Mouse (Mus musculus) heart, embryonic 11.5 days (tissue): Measurements from ENCODE around the gene Rnft1. TPM values are rescaled to one million over a fixed set of nuclear protein-coding genes. Genes with fewer than 3 reads are reported as not detected.
A peak's percentile ranks its signal among the peaks of the same experiment; 100 is the strongest.

Experiments
- ATAC-seq: fragments of 200-750 bp; cut with Nextera tagmentation; replicated peaks from 2 replicates; pipeline ENCODE4 v1.8.0; 2017; ENCODE audit warnings: moderate library complexity; ENCODE audit not compliant: insufficient number of reproducible peaks, low FRiP score, low TSS enrichment
- H3K27ac ChIP-seq: fragments of 300-500 bp; sonication (generic); 2 replicates; pipeline ENCODE4 v1.5.1; 2014; ENCODE audit warnings: mild to moderate bottlenecking, low read depth, low read length
- H3K27me3 ChIP-seq: fragments of 300-500 bp; sonication (generic); 2 replicates; pipeline ENCODE4 v1.6.1; 2014; ENCODE audit warnings: mild to moderate bottlenecking, low read length, mixed read lengths; ENCODE audit not compliant: control insufficient read depth, insufficient read depth
- H3K36me3 ChIP-seq: fragments of 300-500 bp; sonication (generic); 2 replicates; pipeline ENCODE4 v1.6.1; 2014; ENCODE audit warnings: mild to moderate bottlenecking, low read length, moderate library complexity, mixed read lengths; ENCODE audit not compliant: control insufficient read depth, insufficient read depth
- H3K4me1 ChIP-seq: fragments of 300-500 bp; sonication (generic); 2 replicates; pipeline ENCODE4 v1.6.1; 2014; ENCODE audit warnings: low read length; ENCODE audit not compliant: control insufficient read depth, insufficient read depth
- H3K4me2 ChIP-seq: fragments of 300-500 bp; sonication (generic); 2 replicates; pipeline ENCODE4 v1.6.1; 2014; ENCODE audit warnings: mild to moderate bottlenecking, moderate library complexity
- H3K4me3 ChIP-seq: fragments of 300-500 bp; sonication (generic); 2 replicates; pipeline ENCODE4 v1.5.1; 2014; ENCODE audit warnings: low read depth, low read length
- H3K9ac ChIP-seq: fragments of 300-500 bp; sonication (generic); 2 replicates; pipeline ENCODE4 v1.6.1; 2014; ENCODE audit warnings: mild to moderate bottlenecking, low read depth, low read length, moderate library complexity
- H3K9me3 ChIP-seq: fragments of 300-500 bp; sonication (generic); replicated peaks from 2 replicates; pipeline ENCODE4 v1.6.1; 2016; ENCODE audit warnings: low read length; ENCODE audit not compliant: control insufficient read depth
- WGBS: fragments of 180-500 bp; shearing (Covaris S2); extraction: QIAGEN DNeasy Blood & Tissue Kit; methylation state at CpG from one replicate; pipeline ENCODE4 v1.1.7; 2014; ENCODE audit not compliant: insufficient replicate concordance; 5-methylcytosine and 5-hydroxymethylcytosine counted together
- polyA plus RNA-seq: library from polyadenylated mRNA; unstranded; fragments of >200 nt; fragmentation: Nextera tagmentation; extraction: Ambion mirVana; gene quantifications from 2 replicates; pipeline ENCODE4 v1.2.1, GENCODE M21; 2014

Gene Rnft1
- polyA plus RNA-seq, 1 experiment from 2014 or later = 41.5 TPM

- WGBS = 71% methylated on average over 8 of the region's 8 CpGs
- no peak for ATAC-seq
- H3K36me3 ChIP-seq = peaks cover 3% of the 10 kb centered on the region; the same call in 1 of the 2 replicates
Measured at GRCm38 (mm10) chr11:86545556-86545955, 61.1 kb downstream of the Rnft1 start.

GRCm38 (mm10) chr11:86547412-86547811 lies 63.0 kb downstream of the Rnft1 start:
- H3K36me3 ChIP-seq = peaks cover 3% of the 10 kb centered on the region; the same call in 1 of the 2 replicates
- H3K9ac ChIP-seq = no peak overlapping the region
- no peaks in the 10 kb centered on the region for H3K27me3 ChIP-seq
- no peak overlapping the region for H3K27ac ChIP-seq
- H3K4me2 ChIP-seq = no peak overlapping the region
- H3K4me1 ChIP-seq = peaks cover 6% of the 10 kb centered on the region
- H3K4me3 ChIP-seq = no peak overlapping the region
- WGBS = 96% methylated on average over 1 of the region's 1 CpGs
- no peaks in the 10 kb centered on the region for H3K9me3 ChIP-seq
- no peak for ATAC-seq

More at GRCm38 (mm10) chr11:86545556-86545955, 61.1 kb downstream of the Rnft1 start:
- Histone ChIP-seq H3K9me3 (no peaks in the 10 kb centered on the region), H3K9ac (peak overlapping the region; percentile 76), H3K27ac (peak overlapping the region; percentile 84; the same call in 1 of the 2 replicates), H3K27me3 (no peaks in the 10 kb centered on the region), H3K4me1 (peaks cover 7% of the 10 kb centered on the region), H3K4me3 (peak overlapping the region; percentile 83), H3K4me2 (peak overlapping the region; percentile 71)

Other genes starting within 250 kb of the Rnft1 start
- 21.0 and 22.2 TPM in 2 replicates for gene Ints2, start 227.1 kb upstream of the Rnft1 start, polyA plus RNA-seq
- 9.6 and 10.3 TPM in 2 replicates for gene Med13, start 127.1 kb upstream of the Rnft1 start, polyA plus RNA-seq
- gene Rps6kb1, start 60.1 kb downstream of the Rnft1 start, polyA plus RNA-seq = 43.4 and 50.0 TPM in 2 replicates
- gene Tubd1, start 60.3 kb downstream of the Rnft1 start, polyA plus RNA-seq = 10.6 and 12.2 TPM in 2 replicates
- gene Vmp1, start 199.2 kb downstream of the Rnft1 start, polyA plus RNA-seq = 112 and 120 TPM in 2 replicates
- gene Ptrh2, start 199.3 kb downstream of the Rnft1 start, polyA plus RNA-seq = 21.5 and 22.7 TPM in 2 replicates